Comparison of ENCODE assay signal across 12 mouse cellular contexts in the genomic region with DNA sequence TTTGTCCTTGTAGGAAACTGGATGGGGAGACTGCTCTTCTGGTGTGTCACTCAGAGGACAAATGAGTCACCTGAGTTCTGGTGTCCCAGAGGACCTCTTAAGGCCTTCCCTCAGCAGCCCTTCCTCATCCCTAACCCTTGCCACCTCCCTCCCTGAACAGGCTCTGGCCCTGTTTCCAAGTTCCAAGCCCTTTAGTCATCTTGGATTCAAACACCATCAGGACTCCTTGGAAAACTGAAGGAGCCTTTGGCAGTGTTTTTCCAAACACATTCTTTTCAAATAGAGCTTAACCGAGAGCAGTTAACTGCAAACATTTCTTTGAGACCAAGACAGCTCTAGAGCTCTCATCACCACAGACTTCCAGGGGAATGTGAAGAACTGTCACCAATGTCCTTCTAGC. TPM values are rescaled to one million over a fixed set of nuclear protein-coding genes. Genes with fewer than 3 reads are reported as not detected.
DNase-seq lines count a peak whose midpoint lies in the region; ATAC-seq and TF ChIP-seq lines count a peak whose summit lies in the region.
"Had no signal": no experiment of that assay in that cellular context is flagged by ENCODE, and none has a peak within 500 bp of the region (broad histone marks: within the 10 kb centered on the region; RNA-seq: fewer than 3 reads in every experiment).

No protein-coding gene starts in this region.

- no peak for TF ChIP-seq CTCF in lung, postnatal 0 days (IDR thresholded peaks at IDR 0.05)

- no peak overlapping the region for H3K4me2 ChIP-seq in lung, postnatal 0 days (replicated peaks; ENCODE audit: low read depth, low read length)
- H3K4me2 ChIP-seq in midbrain, embryonic 14.5 days (ENCODE audit: low read length) = no peak overlapping the region
- H3K4me2 ChIP-seq: limb, embryonic 12.5 days had no signal

- peak overlapping the region; percentile 47; the same call in 1 of the 2 replicates for H3K27ac ChIP-seq in lung, postnatal 0 days (ENCODE audit: low read length)
- no peak overlapping the region for H3K27ac ChIP-seq in midbrain, embryonic 14.5 days (replicated peaks; ENCODE audit: low read depth, low read length)
- H3K27ac ChIP-seq: hindbrain, postnatal 0 days; limb, embryonic 12.5 days had no signal

- H3K9ac ChIP-seq in lung, postnatal 0 days (replicated peaks; ENCODE audit: low read depth) = no peak overlapping the region
- H3K9ac ChIP-seq in midbrain, embryonic 14.5 days (replicated peaks; ENCODE audit: low read length) = no peak overlapping the region
- H3K9ac ChIP-seq: limb, embryonic 12.5 days had no signal

- no peaks in the 10 kb centered on the region for H3K36me3 ChIP-seq in lung, postnatal 0 days (ENCODE audit: insufficient read depth, low read length)
- no peaks in the 10 kb centered on the region for H3K36me3 ChIP-seq in midbrain, embryonic 14.5 days (ENCODE audit: control insufficient read depth, insufficient read depth, low read length)
- H3K36me3 ChIP-seq: G1E; limb, embryonic 12.5 days had no signal

- DNase-seq in urinary bladder, postnatal 25 days (ENCODE audit: low spot score) = peak; percentile 24
- no peak for DNase-seq in urinary bladder, postnatal 10 days (ENCODE audit: low spot score)
- peak; percentile 65 for DNase-seq in heart, adult 8-10 months (ENCODE audit: low spot score)
- DNase-seq in lung, postnatal 0 days (ENCODE audit: low spot score) = peak; percentile 53
- no peak for DNase-seq in midbrain, embryonic 14.5 days
- no peak for DNase-seq in kidney, adult 11 months
- DNase-seq in spleen, adult 12 weeks (ENCODE audit: low spot score) = no peak
- DNase-seq: adrenal gland, postnatal 10 days; cerebellum, adult 11-12 months had no signal

- TF ChIP-seq EP300 in lung, postnatal 0 days (IDR thresholded peaks at IDR 0.05) = no peak

- no peaks in the 10 kb centered on the region for H3K27me3 ChIP-seq in lung, postnatal 0 days (replicated peaks; ENCODE audit: insufficient read depth, low read length)
- no peaks in the 10 kb centered on the region for H3K27me3 ChIP-seq in midbrain, embryonic 14.5 days (ENCODE audit: control insufficient read depth, insufficient read depth, low read length)
- H3K27me3 ChIP-seq: limb, embryonic 12.5 days had no signal

- no peak overlapping the region for H3K4me3 ChIP-seq in lung, postnatal 0 days (ENCODE audit: low read depth, low read length)
- H3K4me3 ChIP-seq in midbrain, embryonic 14.5 days (replicated peaks; ENCODE audit: low read depth, low read length) = no peak overlapping the region
- H3K4me3 ChIP-seq: limb, embryonic 12.5 days had no signal

- no peaks in the 10 kb centered on the region for H3K9me3 ChIP-seq in lung, postnatal 0 days (ENCODE audit: low read length)
- H3K9me3 ChIP-seq in midbrain, embryonic 14.5 days (ENCODE audit: control insufficient read depth, low read length) = no peaks in the 10 kb centered on the region
- H3K9me3 ChIP-seq: limb, embryonic 12.5 days had no signal

- H3K4me1 ChIP-seq in lung, postnatal 0 days (ENCODE audit: insufficient read depth, low read depth, low read length) = peaks cover 4% of the 10 kb centered on the region; the same call in 1 of the 2 replicates
- no peaks in the 10 kb centered on the region for H3K4me1 ChIP-seq in midbrain, embryonic 14.5 days (ENCODE audit: control insufficient read depth, insufficient read depth, low read length)
- H3K4me1 ChIP-seq: limb, embryonic 12.5 days had no signal

- 21% methylated on average over 1 of the region's 1 CpGs for WGBS in lung, postnatal 0 days
- 85% methylated on average over 1 of the region's 1 CpGs for WGBS in midbrain, embryonic 14.5 days

- ATAC-seq in lung, postnatal 0 days = peak; percentile 77
- no peak for ATAC-seq in midbrain, embryonic 14.5 days (ENCODE audit: low FRiP score, low TSS enrichment)
- ATAC-seq: hindbrain, postnatal 0 days had no signal

RNA-seq across cellular contexts. Expression of a gene that starts 26.1 kb away (rescaled TPM):
- total RNA-seq in heart, adult 8-10 months (2022) = 1 to 10 TPM; 4.6 to 7.7 (median 5.3) TPM
- polyA plus RNA-seq in lung, postnatal 0 days (2015; fragmentation: Nextera tagmentation; extraction: Ambion mirVana) = 8.4 and 9.1 TPM in 2 replicates
- polyA plus RNA-seq in midbrain, embryonic 14.5 days (2014; fragmentation: Nextera tagmentation; extraction: Ambion mirVana) = 1.6 and 2.7 TPM in 2 replicates
- total RNA-seq: G1E had no signal
- polyA plus RNA-seq: G1E had no signal

RNA-seq across cellular contexts. Expression of a gene that starts 42.2 kb away (rescaled TPM):
- total RNA-seq in heart, adult 8-10 months (2022) = under 1 TPM in 2 of 4 experiments, not detected in 2; 0.11 to 0.16 TPM
- 0.05 and 0.12 TPM in 2 replicates for polyA plus RNA-seq in lung, postnatal 0 days (2015; fragmentation: Nextera tagmentation; extraction: Ambion mirVana)
- polyA plus RNA-seq in midbrain, embryonic 14.5 days (2014; fragmentation: Nextera tagmentation; extraction: Ambion mirVana) = 0.29 and 0.39 TPM in 2 replicates
- polyA plus RNA-seq: G1E had no signal

Comparison
In these comparisons a context has a peak if more than half of its experiments do, and no peak if none do; other contexts are left out.
1. DNase-seq: peak in urinary bladder, postnatal 25 days (single experiment), heart, adult 8-10 months (single experiment) and lung, postnatal 0 days (single experiment); none in urinary bladder, postnatal 10 days (single experiment), midbrain, embryonic 14.5 days (single experiment), kidney, adult 11 months (single experiment) and spleen, adult 12 weeks (single experiment).